ENCODE assay signal across 14 mouse cellular contexts in genomic region chr17:80941857-80942256, GRCm38 (mm10). TPM values are rescaled to one million over a fixed set of nuclear protein-coding genes. Genes with fewer than 3 reads are reported as not detected.
"Had no signal": no experiment of that assay in that cellular context is flagged by ENCODE, and none has a peak within 500 bp of the region (broad histone marks: within the 10 kb centered on the region; RNA-seq: fewer than 3 reads in every experiment).

No protein-coding gene starts in this region.

- H3K4me2 ChIP-seq: liver, embryonic 11.5 days; liver, embryonic 15.5 days; lung, embryonic 15.5 days; midbrain, embryonic 15.5 days; stomach, embryonic 15.5 days had no signal

- H3K4me3 ChIP-seq: limb, embryonic 10.5 days; liver, embryonic 15.5 days; lung, embryonic 15.5 days; midbrain, embryonic 15.5 days; stomach, embryonic 15.5 days had no signal

- H3K36me3 ChIP-seq: limb, embryonic 10.5 days; liver, embryonic 15.5 days; lung, embryonic 15.5 days; midbrain, embryonic 15.5 days; stomach, embryonic 15.5 days had no signal

- H3K27me3 ChIP-seq: midbrain, embryonic 15.5 days had no signal

- ATAC-seq: intestine, embryonic 16.5 days; midbrain, embryonic 15.5 days had no signal

- DNase-seq: kidney, adult 8-10 months; kidney, postnatal 25 days; layer of hippocampus, adult 9-11 months; lung, postnatal 36 days; thymus, adult 2 months; thymus, postnatal 25 days had no signal

- H3K9me3 ChIP-seq: limb, embryonic 10.5 days; liver, embryonic 15.5 days; lung, embryonic 15.5 days; midbrain, embryonic 15.5 days; stomach, embryonic 15.5 days had no signal

- H3K9ac ChIP-seq: liver, embryonic 15.5 days; lung, embryonic 15.5 days; midbrain, embryonic 15.5 days; stomach, embryonic 15.5 days had no signal

- H3K27ac ChIP-seq: limb, embryonic 10.5 days; liver, embryonic 15.5 days; lung, embryonic 15.5 days; midbrain, embryonic 15.5 days; stomach, embryonic 15.5 days had no signal

- H3K4me1 ChIP-seq: liver, embryonic 15.5 days had no signal

RNA-seq across cellular contexts. Expression of gene Tmem178, which starts 2.6 kb away (rescaled TPM):
- total RNA-seq: neutrophil, adult 5-6 weeks had no signal
